Mouse (Mus musculus): ENCODE data around the gene Cyp2ab1. TPM values are rescaled to one million over a fixed set of nuclear protein-coding genes. Genes with fewer than 3 reads are reported as not detected.

The Cyp2ab1 gene
- polyA plus RNA-seq, 2 experiments = 0.08 to 0.24 TPM

- ATAC-seq (ENCODE audit: low FRiP score, low read depth) (no peak), DNase-seq (ENCODE audit: low spot score) (no peak)
- Histone ChIP-seq H3K9ac (ENCODE audit: low read depth, low read length, severe bottlenecking) (no peak overlapping the region), H3K27me3 (ENCODE audit: control insufficient read depth, insufficient read depth, low read length) (no peaks in the 10 kb centered on the region), H3K27ac (replicated peaks; ENCODE audit: low read depth, low read length) (no peak overlapping the region), H3K4me2 (replicated peaks; ENCODE audit: low read depth, low read length, severe bottlenecking) (no peak overlapping the region), H3K9me3 (ENCODE audit: control insufficient read depth, low read length) (no peaks in the 10 kb centered on the region), H3K4me1 (ENCODE audit: control insufficient read depth, insufficient read depth, low read length) (no peaks in the 10 kb centered on the region), H3K4me3 (replicated peaks; ENCODE audit: low read length) (no peak overlapping the region), H3K36me3 (ENCODE audit: control insufficient read depth, insufficient read depth, low read length) (peaks cover 79% of the 10 kb centered on the region)
- TF ChIP-seq POLR2A (IDR thresholded peaks at IDR 0.05; ENCODE audit: borderline replicate concordance, extremely low read depth, insufficient read depth, insufficient read length) = no peak
- 85% methylated on average over 9 of the region's 9 CpGs for WGBS
Measured at GRCm38 (mm10) chr16:20359643-20360295, 34.6 kb upstream of the Cyp2ab1 start.

DNA sequence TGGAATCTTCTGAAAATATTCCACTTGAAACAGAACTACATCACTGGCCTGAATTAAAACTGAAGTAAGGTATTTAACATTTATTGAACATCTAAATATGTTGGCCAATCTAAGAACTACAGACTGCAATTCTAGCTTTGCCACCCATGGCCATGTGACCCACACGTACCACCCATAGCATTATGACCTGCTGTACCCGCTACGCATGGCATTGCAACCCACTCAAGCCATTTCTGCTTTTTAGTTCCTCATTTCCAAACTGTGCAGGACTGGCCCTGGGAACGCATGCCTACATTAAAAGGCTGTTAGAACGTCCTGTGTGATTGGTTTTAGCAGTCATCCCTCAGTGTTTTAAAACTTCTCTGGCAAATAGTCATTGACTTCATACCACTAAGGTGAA is 32.6 kb upstream of the Cyp2ab1 start:
- TF ChIP-seq POLR2A (IDR thresholded peaks at IDR 0.05; ENCODE audit: borderline replicate concordance, extremely low read depth, insufficient read depth, insufficient read length) = no peak
- no peak overlapping the region for H3K9ac ChIP-seq (ENCODE audit: low read depth, low read length, severe bottlenecking)
- no peaks in the 10 kb centered on the region for H3K27me3 ChIP-seq (ENCODE audit: control insufficient read depth, insufficient read depth, low read length)
- H3K4me2 ChIP-seq (replicated peaks; ENCODE audit: low read depth, low read length, severe bottlenecking) = no peak overlapping the region
- WGBS = 96% methylated on average over 5 of the region's 5 CpGs
- H3K27ac ChIP-seq (replicated peaks; ENCODE audit: low read depth, low read length) = no peak overlapping the region
- peaks cover 73% of the 10 kb centered on the region for H3K36me3 ChIP-seq (ENCODE audit: control insufficient read depth, insufficient read depth, low read length)
- no peaks in the 10 kb centered on the region for H3K9me3 ChIP-seq (ENCODE audit: control insufficient read depth, low read length)
- no peak overlapping the region for H3K4me3 ChIP-seq (replicated peaks; ENCODE audit: low read length)
- H3K4me1 ChIP-seq (ENCODE audit: control insufficient read depth, insufficient read depth, low read length) = no peaks in the 10 kb centered on the region
- DNase-seq (ENCODE audit: low spot score) (no peak), ATAC-seq (ENCODE audit: low FRiP score, low read depth) (no peak)

GRCm38 (mm10) chr16:20354762-20355161 is 29.6 kb upstream of the Cyp2ab1 start:
- H3K4me3 ChIP-seq (replicated peaks; ENCODE audit: low read length) = no peak overlapping the region
- no peak overlapping the region for H3K27ac ChIP-seq (replicated peaks; ENCODE audit: low read depth, low read length)
- peaks cover 62% of the 10 kb centered on the region for H3K36me3 ChIP-seq (ENCODE audit: control insufficient read depth, insufficient read depth, low read length)
- no peak overlapping the region for H3K9ac ChIP-seq (ENCODE audit: low read depth, low read length, severe bottlenecking)
- no peak for TF ChIP-seq POLR2A (IDR thresholded peaks at IDR 0.05; ENCODE audit: borderline replicate concordance, extremely low read depth, insufficient read depth, insufficient read length)
- 90% methylated on average over 2 of the region's 2 CpGs for WGBS
- no peaks in the 10 kb centered on the region for H3K27me3 ChIP-seq (ENCODE audit: control insufficient read depth, insufficient read depth, low read length)
- H3K9me3 ChIP-seq (ENCODE audit: control insufficient read depth, low read length) = no peaks in the 10 kb centered on the region
- H3K4me2 ChIP-seq (replicated peaks; ENCODE audit: low read depth, low read length, severe bottlenecking) = no peak overlapping the region
- DNase-seq (ENCODE audit: low spot score) = no peak
- H3K4me1 ChIP-seq (ENCODE audit: control insufficient read depth, insufficient read depth, low read length) = no peaks in the 10 kb centered on the region
- no peak for ATAC-seq (ENCODE audit: low FRiP score, low read depth)

DNA sequence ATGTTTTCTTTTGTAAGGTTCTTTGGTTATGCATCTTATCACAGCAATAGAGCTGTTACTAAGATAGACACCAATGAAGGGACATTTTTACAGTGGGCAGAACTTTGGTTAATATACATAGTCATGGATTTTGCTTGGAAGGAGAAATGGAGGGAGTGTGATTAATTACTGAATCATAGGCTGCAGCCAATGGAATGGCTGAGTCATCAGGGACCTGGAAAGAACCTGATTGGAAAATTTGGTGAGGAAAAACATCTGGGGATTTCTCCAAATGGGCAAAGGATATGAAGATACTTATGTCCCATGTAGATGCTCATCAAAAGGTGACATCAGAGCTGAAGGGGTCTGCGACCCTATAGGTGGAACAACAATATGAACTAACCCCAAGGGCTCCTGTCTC is 28.8 kb upstream of the Cyp2ab1 start:
- Histone ChIP-seq H3K27me3 (ENCODE audit: control insufficient read depth, insufficient read depth, low read length) (no peaks in the 10 kb centered on the region), H3K9ac (ENCODE audit: low read depth, low read length, severe bottlenecking) (no peak overlapping the region), H3K36me3 (ENCODE audit: control insufficient read depth, insufficient read depth, low read length) (peaks cover 64% of the 10 kb centered on the region), H3K4me2 (replicated peaks; ENCODE audit: low read depth, low read length, severe bottlenecking) (no peak overlapping the region), H3K27ac (replicated peaks; ENCODE audit: low read depth, low read length) (no peak overlapping the region), H3K4me3 (replicated peaks; ENCODE audit: low read length) (no peak overlapping the region), H3K4me1 (ENCODE audit: control insufficient read depth, insufficient read depth, low read length) (no peaks in the 10 kb centered on the region), H3K9me3 (ENCODE audit: control insufficient read depth, low read length) (no peaks in the 10 kb centered on the region)
- no peak for ATAC-seq (ENCODE audit: low FRiP score, low read depth)
- no peak for DNase-seq (ENCODE audit: low spot score)
- TF ChIP-seq POLR2A (IDR thresholded peaks at IDR 0.05; ENCODE audit: borderline replicate concordance, extremely low read depth, insufficient read depth, insufficient read length) = no peak
- 95% methylated on average over 1 of the region's 1 CpGs for WGBS

GRCm38 (mm10) chr16:20345464-20345863 is 20.3 kb upstream of the Cyp2ab1 start:
- TF ChIP-seq POLR2A (IDR thresholded peaks at IDR 0.05; ENCODE audit: borderline replicate concordance, extremely low read depth, insufficient read depth, insufficient read length) = no peak
- Histone ChIP-seq H3K4me1 (ENCODE audit: control insufficient read depth, insufficient read depth, low read length) (no peaks in the 10 kb centered on the region), H3K9me3 (ENCODE audit: control insufficient read depth, low read length) (no peaks in the 10 kb centered on the region), H3K4me2 (replicated peaks; ENCODE audit: low read depth, low read length, severe bottlenecking) (no peak overlapping the region), H3K4me3 (replicated peaks; ENCODE audit: low read length) (no peak overlapping the region), H3K27me3 (ENCODE audit: control insufficient read depth, insufficient read depth, low read length) (no peaks in the 10 kb centered on the region), H3K27ac (replicated peaks; ENCODE audit: low read depth, low read length) (no peak overlapping the region), H3K36me3 (ENCODE audit: control insufficient read depth, insufficient read depth, low read length) (peaks cover 52% of the 10 kb centered on the region), H3K9ac (ENCODE audit: low read depth, low read length, severe bottlenecking) (no peak overlapping the region)
- no peak for ATAC-seq (ENCODE audit: low FRiP score, low read depth)
- 88% methylated on average over 1 of the region's 1 CpGs for WGBS
- DNase-seq (ENCODE audit: low spot score) = no peak
